9 mouse cellular contexts compared by ENCODE assay signal in the genomic region with DNA sequence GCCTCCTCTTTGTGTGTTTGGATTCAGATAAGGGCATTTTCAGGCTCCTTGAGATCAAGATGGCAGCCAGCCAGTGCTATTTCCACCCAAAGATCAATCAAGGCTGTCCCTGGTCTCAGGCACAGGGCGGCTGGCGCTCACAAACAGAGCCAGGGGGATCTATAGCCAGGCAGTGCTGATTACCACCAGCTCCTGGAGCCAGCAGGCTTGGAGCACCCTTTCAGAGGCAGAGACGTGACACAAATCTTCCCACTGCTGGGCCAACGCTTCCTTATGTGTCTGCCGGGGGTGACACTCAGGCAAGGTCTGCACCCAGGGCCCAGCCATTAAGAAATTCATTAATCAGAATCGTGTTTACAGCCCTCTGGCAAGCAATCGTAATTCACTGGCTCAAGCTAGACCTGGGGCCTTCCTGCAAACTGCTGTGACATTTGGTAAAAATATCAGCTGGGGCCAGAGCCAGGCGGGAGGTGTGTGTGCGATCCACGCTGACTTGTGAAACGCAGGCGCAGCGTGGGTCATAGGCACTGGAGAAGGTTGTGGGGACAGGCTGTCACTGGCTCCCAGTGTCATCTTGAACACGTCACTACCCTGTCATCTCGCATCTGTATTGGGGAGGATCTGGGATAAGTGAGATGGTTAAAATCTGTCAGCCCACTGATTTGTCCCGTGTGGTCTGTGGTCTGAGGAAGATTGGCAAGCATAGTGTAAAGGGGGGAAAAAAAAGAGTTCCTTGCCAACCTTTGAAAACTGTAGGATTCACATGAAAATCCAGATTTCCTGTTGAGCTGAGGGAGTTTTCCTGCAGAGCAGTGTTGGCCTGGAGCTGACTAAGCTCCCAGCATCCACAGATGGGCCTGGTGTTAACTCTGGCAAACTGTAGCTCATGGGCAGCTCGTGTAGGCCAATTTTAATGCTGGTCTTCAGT. TPM values are rescaled to one million over a fixed set of nuclear protein-coding genes. Genes with fewer than 3 reads are reported as not detected.
A peak's percentile ranks its signal among the peaks of the same experiment; 100 is the strongest.
DNase-seq lines count a peak whose midpoint lies in the region; ATAC-seq lines count a peak whose summit lies in the region.
"Had no signal": no experiment of that assay in that cellular context is flagged by ENCODE, and none has a peak within 500 bp of the region (broad histone marks: within the 10 kb centered on the region; RNA-seq: fewer than 3 reads in every experiment).

No protein-coding gene starts in this region.

- peak; percentile 73 for DNase-seq in 3134 (ENCODE audit: extremely low read depth, insufficient read length, low spot score)
- peak; percentile 68 for DNase-seq in cerebellum, adult 11-12 months
- peak; percentile 64 for DNase-seq in gastrocnemius, postnatal 14 days
- no peak for DNase-seq in frontal cortex, adult 2 months (ENCODE audit: extremely low spot score in 1 of 2, low spot score in 1 of 2)
- no peak for DNase-seq in T-cell, adult 2 months (ENCODE audit: low spot score)
- no peak for DNase-seq in urinary bladder, postnatal 4 days (ENCODE audit: low spot score in 2 of 2)

- WGBS in intestine, embryonic 15.5 days, result 36% methylated on average over 17 of the region's 17 CpGs
- WGBS in lung, embryonic 16.5 days, result 35% methylated on average over 17 of the region's 17 CpGs

- ATAC-seq in intestine, embryonic 15.5 days, result peak; percentile 61
- ATAC-seq in lung, embryonic 16.5 days (ENCODE audit: low read depth), result peak; percentile 87

- peaks cover 3% of the 10 kb centered on the region for H3K27me3 ChIP-seq in intestine, embryonic 15.5 days (replicated peaks)
- peaks cover 67% of the 10 kb centered on the region for H3K27me3 ChIP-seq in lung, embryonic 16.5 days (ENCODE audit: control insufficient read depth, insufficient read depth, low read depth, low read length)

- H3K27ac ChIP-seq in intestine, embryonic 15.5 days, result peak overlapping the region; percentile 24; the same call in 1 of the 2 replicates
- peak overlapping the region; percentile 37 for H3K27ac ChIP-seq in lung, embryonic 16.5 days (ENCODE audit: low read length)

- no peak overlapping the region for H3K4me2 ChIP-seq in intestine, embryonic 15.5 days (replicated peaks)
- no peak overlapping the region for H3K4me2 ChIP-seq in lung, embryonic 16.5 days (ENCODE audit: low read depth, low read length)

- H3K36me3 ChIP-seq in intestine, embryonic 15.5 days, result no peaks in the 10 kb centered on the region
- H3K36me3 ChIP-seq in lung, embryonic 16.5 days (ENCODE audit: control insufficient read depth, insufficient read depth, low read length), result no peaks in the 10 kb centered on the region

- H3K9ac ChIP-seq in intestine, embryonic 15.5 days, result no peak overlapping the region
- no peak overlapping the region for H3K9ac ChIP-seq in lung, embryonic 16.5 days (ENCODE audit: low read length)

- H3K9me3 ChIP-seq in intestine, embryonic 15.5 days, result no peaks in the 10 kb centered on the region
- H3K9me3 ChIP-seq in lung, embryonic 16.5 days (ENCODE audit: control insufficient read depth, low read length), result peaks cover 2% of the 10 kb centered on the region; the same call in 1 of the 2 replicates

- no peak overlapping the region for H3K4me3 ChIP-seq in intestine, embryonic 15.5 days (replicated peaks)
- no peak overlapping the region for H3K4me3 ChIP-seq in lung, embryonic 16.5 days (ENCODE audit: low read length)
- H3K4me3 ChIP-seq: erythroblast, embryonic 14.5 days had no signal

- intact Hi-C loops in gastrocnemius, postnatal 14 days (cut with DNase I; ENCODE audit: low total_unique reads), result no loop called here

- H3K4me1 ChIP-seq in intestine, embryonic 15.5 days (replicated peaks), result peaks cover 30% of the 10 kb centered on the region
- peaks cover 19% of the 10 kb centered on the region for H3K4me1 ChIP-seq in lung, embryonic 16.5 days (replicated peaks; ENCODE audit: control insufficient read depth, insufficient read depth, low read length)

RNA-seq across cellular contexts. Expression of gene Tle3, which starts 56.5 kb away (rescaled TPM):
- 10 to 100 TPM; 12.5 to 14.2 TPM for total RNA-seq in gastrocnemius, postnatal 14 days (2021)
- polyA plus RNA-seq in intestine, embryonic 15.5 days (2015; fragmentation: Nextera tagmentation; extraction: Ambion mirVana), result 18.6 and 20.3 TPM in 2 replicates
- polyA plus RNA-seq in lung, embryonic 16.5 days (2015; fragmentation: Nextera tagmentation; extraction: Ambion mirVana), result 23.3 and 23.4 TPM in 2 replicates
- polyA plus RNA-seq in frontal cortex, adult 2 months (2012; rRNA removed), result 48.1 and 53.7 TPM in 2 replicates

Comparison
In these comparisons a context has a peak if more than half of its experiments do, and no peak if none do; other contexts are left out.
1. DNase-seq: peak in 3134 (single experiment), cerebellum, adult 11-12 months (single experiment) and gastrocnemius, postnatal 14 days (single experiment); none in frontal cortex, adult 2 months (0 of 2), T-cell, adult 2 months (single experiment) and urinary bladder, postnatal 4 days (0 of 2).